Mouse (Mus musculus) neural tube, embryonic 12.5 days (tissue): ENCODE results near the gene Gatad2b. TPM values are rescaled to one million over a fixed set of nuclear protein-coding genes. Genes with fewer than 3 reads are reported as not detected.
"Not testable (repeated sequence)": the region's sequence is repeated elsewhere in the genome, so short reads cannot be mapped to it uniquely, and the experiment has no call there.

Source experiments
- ATAC-seq: fragments of 200-750 bp; cut with Nextera tagmentation; 2 replicates; pipeline ENCODE4 v1.8.0; 2017; ENCODE audit warnings: low read depth, mild to moderate bottlenecking, moderate TSS enrichment, moderate library complexity; ENCODE audit not compliant: low FRiP score
- H3K27ac ChIP-seq: fragments of 300-500 bp; sonication (generic); 2 replicates; pipeline ENCODE4 v1.5.1; 2016
- H3K27me3 ChIP-seq: fragments of 300-500 bp; sonication (generic); replicated peaks from 2 replicates; pipeline ENCODE4 v1.6.1; 2016; ENCODE audit warnings: mild to moderate bottlenecking
- H3K36me3 ChIP-seq: fragments of 300-500 bp; sonication (generic); 2 replicates; pipeline ENCODE4 v1.6.1; 2016; ENCODE audit warnings: mild to moderate bottlenecking
- H3K4me1 ChIP-seq: fragments of 300-500 bp; sonication (generic); 2 replicates; pipeline ENCODE4 v1.6.1; 2016
- H3K4me2 ChIP-seq: fragments of 300-500 bp; sonication (generic); replicated peaks from 2 replicates; pipeline ENCODE4 v1.6.1; 2016; ENCODE audit warnings: mild to moderate bottlenecking
- H3K4me3 ChIP-seq: fragments of 300-500 bp; sonication (generic); 2 replicates; pipeline ENCODE4 v1.5.1; 2016
- H3K9ac ChIP-seq: fragments of 300-500 bp; sonication (generic); 2 replicates; pipeline ENCODE4 v1.6.1; 2016; ENCODE audit warnings: mild to moderate bottlenecking
- H3K9me3 ChIP-seq: fragments of 300-500 bp; sonication (generic); 2 replicates; pipeline ENCODE4 v1.6.1; 2016; ENCODE audit warnings: mild to moderate bottlenecking
- WGBS: fragments of 180-500 bp; shearing (Covaris S2); methylation state at CpG from one replicate; pipeline ENCODE4 v1.1.7; 2016; 5-methylcytosine and 5-hydroxymethylcytosine counted together
- polyA plus RNA-seq: library from polyadenylated mRNA; unstranded; fragments of >200 nt; fragmentation: Nextera tagmentation; extraction: Ambion mirVana; gene quantifications from 2 replicates; pipeline ENCODE4 v1.2.1, GENCODE M21; 2016

Gene Gatad2b
- polyA plus RNA-seq: 12.8 and 15.9 TPM in 2 replicates

GRCm38 (mm10) chr3:90292345-90293275 is at the start of gene Gatad2b:
Gene Gatad2b, plus strand, starts transcription at chr3:90293178.
- Histone ChIP-seq H3K4me1 (peaks cover 10% of the 10 kb centered on the region), H3K4me2 (peak within 1 kb of the TSS; percentile 74), H3K27me3 (no peaks in the 10 kb centered on the region), H3K36me3 (no peaks in the 10 kb centered on the region), H3K4me3 (peak within 1 kb of the TSS; percentile 95), H3K9ac (peak within 1 kb of the TSS; percentile 96), H3K9me3 (no peaks in the 10 kb centered on the region), H3K27ac (peak within 1 kb of the TSS; percentile 96)
- ATAC-seq: peak; percentile 99
- 1% methylated on average over 47 of the region's 47 CpGs for WGBS

- no peaks in the 10 kb centered on the region for H3K27me3 ChIP-seq
- H3K27ac ChIP-seq: no peak overlapping the region
- H3K36me3 ChIP-seq: peaks cover under 1% of the 10 kb centered on the region; the same call in 1 of the 2 replicates
- no peak overlapping the region for H3K9ac ChIP-seq
- peaks cover 23% of the 10 kb centered on the region for H3K4me1 ChIP-seq
- no peak overlapping the region for H3K4me2 ChIP-seq
- no peaks in the 10 kb centered on the region for H3K9me3 ChIP-seq
- no peak overlapping the region for H3K4me3 ChIP-seq
- WGBS: 74% methylated on average over 2 of the region's 2 CpGs
- ATAC-seq: no peak
Observed at GRCm38 (mm10) chr3:90245406-90245805, 47.6 kb upstream of the Gatad2b start.

- Histone ChIP-seq H3K9ac (peak overlapping the region; percentile 47), H3K27me3 (no peaks in the 10 kb centered on the region), H3K36me3 (peaks cover 13% of the 10 kb centered on the region), H3K9me3 (no peaks in the 10 kb centered on the region), H3K4me2 (peak overlapping the region; percentile 76), H3K4me3 (peak overlapping the region; percentile 64), H3K27ac (peak overlapping the region; percentile 59), H3K4me1 (peaks cover 22% of the 10 kb centered on the region)
- ATAC-seq: peak; percentile 21
- WGBS: under 1% methylated on average over 3 of the region's 3 CpGs
Observed at GRCm38 (mm10) chr3:90247630-90247959, 45.4 kb upstream of the Gatad2b start.

GRCm38 (mm10) chr3:90247960-90248745 is 44.8 kb upstream of the Gatad2b start, which contains the start of gene Slc39a1:
Gene Slc39a1, plus strand, starts transcription at chr3:90248172.
- peak; percentile 94 for ATAC-seq
- Histone ChIP-seq H3K9me3 (no peaks in the 10 kb centered on the region), H3K9ac (peak within 1 kb of the TSS; percentile 72)

DNA sequence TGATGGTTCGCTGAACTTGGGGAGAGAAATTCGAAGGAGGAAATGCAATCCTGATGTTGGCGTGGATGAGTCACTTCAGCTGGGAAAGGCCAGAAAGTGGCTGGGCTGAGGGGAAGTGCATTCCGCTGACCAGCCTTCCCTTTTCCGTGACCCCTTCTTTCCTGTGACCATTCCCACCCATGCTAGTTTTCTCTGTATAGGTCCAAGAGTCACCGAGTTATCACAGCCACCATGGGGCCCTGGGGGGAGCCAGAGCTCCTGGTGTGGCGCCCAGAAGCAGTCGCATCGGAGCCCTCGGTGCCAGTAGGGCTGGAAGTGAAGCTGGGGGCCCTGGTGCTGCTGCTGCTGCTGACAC is 44.3 kb upstream of the Gatad2b start:
- H3K27me3 ChIP-seq: no peaks in the 10 kb centered on the region
- ATAC-seq: no peak
- H3K9ac ChIP-seq: peak overlapping the region; percentile 72
- WGBS: 10% methylated on average over 10 of the region's 10 CpGs
- peaks cover 11% of the 10 kb centered on the region for H3K4me1 ChIP-seq
- peaks cover 13% of the 10 kb centered on the region for H3K36me3 ChIP-seq
- peak overlapping the region; percentile 64 for H3K4me3 ChIP-seq
- H3K9me3 ChIP-seq: no peaks in the 10 kb centered on the region
- no peak overlapping the region for H3K27ac ChIP-seq
- H3K4me2 ChIP-seq: peak overlapping the region; percentile 76

More at GRCm38 (mm10) chr3:90247960-90248745, 44.8 kb upstream of the Gatad2b start, which contains the start of gene Slc39a1:
- Histone ChIP-seq H3K4me3 (peak within 1 kb of the TSS; percentile 64), H3K27ac (peak within 1 kb of the TSS; percentile 59), H3K36me3 (peaks cover 13% of the 10 kb centered on the region), H3K4me1 (peaks cover 17% of the 10 kb centered on the region), H3K27me3 (no peaks in the 10 kb centered on the region), H3K4me2 (peak within 1 kb of the TSS; percentile 76)
- under 1% methylated on average over 44 of the region's 44 CpGs for whole genome bisulfite sequencing

GRCm38 (mm10) chr3:90250791-90251190 is 42.2 kb upstream of the Gatad2b start:
- Histone ChIP-seq H3K9ac (no peak overlapping the region), H3K4me2 (no peak overlapping the region), H3K27ac (no peak overlapping the region), H3K9me3 (no peaks in the 10 kb centered on the region), H3K36me3 (peaks cover 13% of the 10 kb centered on the region), H3K4me3 (no peak overlapping the region), H3K27me3 (no peaks in the 10 kb centered on the region), H3K4me1 (peaks cover 18% of the 10 kb centered on the region)
- WGBS: 88% methylated on average over 6 of the region's 6 CpGs
- ATAC-seq: no peak

DNA sequence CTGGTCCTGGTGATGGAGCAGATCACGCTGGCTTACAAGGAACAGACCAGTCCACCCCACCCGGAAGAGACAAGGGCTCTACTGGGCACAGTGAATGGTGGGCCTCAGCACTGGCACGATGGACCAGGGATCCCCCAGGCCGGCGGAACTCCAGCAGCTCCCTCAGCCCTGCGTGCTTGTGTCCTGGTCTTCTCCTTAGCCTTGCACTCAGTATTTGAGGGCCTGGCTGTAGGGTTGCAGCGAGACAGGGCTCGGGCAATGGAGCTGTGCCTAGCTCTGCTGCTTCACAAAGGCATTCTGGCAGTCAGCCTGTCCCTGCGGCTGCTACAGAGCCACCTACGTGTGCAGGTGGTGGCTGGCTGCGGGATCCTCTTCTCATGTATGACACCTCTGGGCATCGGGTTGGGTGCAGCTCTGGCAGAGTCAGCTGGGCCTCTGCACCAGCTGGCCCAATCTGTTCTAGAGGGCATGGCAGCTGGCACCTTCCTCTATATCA is 41.2 kb upstream of the Gatad2b start:
- H3K4me2 ChIP-seq, H3K27me3 ChIP-seq, H3K9ac ChIP-seq, H3K27ac ChIP-seq, H3K9me3 ChIP-seq, ATAC-seq, H3K4me3 ChIP-seq: not testable (repeated sequence)
- peaks cover 13% of the 10 kb centered on the region for H3K36me3 ChIP-seq
- WGBS: 98% methylated on average over 10 of the region's 12 CpGs
- peaks cover 23% of the 10 kb centered on the region for H3K4me1 ChIP-seq

DNA sequence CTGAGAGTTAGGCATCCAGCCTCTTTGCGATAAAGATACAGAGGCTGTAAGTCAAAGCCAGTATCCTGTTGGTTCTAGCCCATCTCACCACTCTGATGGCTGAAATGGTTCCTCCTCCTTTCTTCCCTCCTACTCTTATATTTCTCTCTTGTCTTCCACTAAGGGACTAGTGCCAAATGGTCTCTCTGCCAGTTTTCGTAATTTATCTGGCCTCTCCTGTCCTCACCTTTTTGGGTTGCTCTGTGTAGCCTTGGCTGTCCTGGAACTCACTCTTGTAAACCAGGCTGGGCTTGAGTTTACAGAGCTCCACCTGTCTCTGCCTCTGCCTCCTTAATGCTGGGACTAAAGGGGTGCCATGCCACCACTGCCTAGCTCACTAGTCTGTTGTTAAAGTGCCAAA is 40.3 kb upstream of the Gatad2b start:
- H3K9ac ChIP-seq, H3K27ac ChIP-seq, H3K9me3 ChIP-seq, ATAC-seq, H3K4me3 ChIP-seq, H3K27me3 ChIP-seq, H3K4me2 ChIP-seq: not testable (repeated sequence)
- peaks cover 17% of the 10 kb centered on the region for H3K36me3 ChIP-seq
- 91% methylated on average over 2 of the region's 2 CpGs for WGBS
- H3K4me1 ChIP-seq: peaks cover 23% of the 10 kb centered on the region

GRCm38 (mm10) chr3:90253174-90253573 is 39.8 kb upstream of the Gatad2b start:
- H3K27me3 ChIP-seq, H3K9me3 ChIP-seq, H3K9ac ChIP-seq, H3K27ac ChIP-seq, H3K4me3 ChIP-seq, ATAC-seq: not testable (repeated sequence)
- H3K4me2 ChIP-seq: peak overlapping the region; percentile 83
- H3K4me1 ChIP-seq: peaks cover 23% of the 10 kb centered on the region
- H3K36me3 ChIP-seq: peaks cover 20% of the 10 kb centered on the region
- WGBS: 85% methylated on average over 1 of the region's 1 CpGs

DNA sequence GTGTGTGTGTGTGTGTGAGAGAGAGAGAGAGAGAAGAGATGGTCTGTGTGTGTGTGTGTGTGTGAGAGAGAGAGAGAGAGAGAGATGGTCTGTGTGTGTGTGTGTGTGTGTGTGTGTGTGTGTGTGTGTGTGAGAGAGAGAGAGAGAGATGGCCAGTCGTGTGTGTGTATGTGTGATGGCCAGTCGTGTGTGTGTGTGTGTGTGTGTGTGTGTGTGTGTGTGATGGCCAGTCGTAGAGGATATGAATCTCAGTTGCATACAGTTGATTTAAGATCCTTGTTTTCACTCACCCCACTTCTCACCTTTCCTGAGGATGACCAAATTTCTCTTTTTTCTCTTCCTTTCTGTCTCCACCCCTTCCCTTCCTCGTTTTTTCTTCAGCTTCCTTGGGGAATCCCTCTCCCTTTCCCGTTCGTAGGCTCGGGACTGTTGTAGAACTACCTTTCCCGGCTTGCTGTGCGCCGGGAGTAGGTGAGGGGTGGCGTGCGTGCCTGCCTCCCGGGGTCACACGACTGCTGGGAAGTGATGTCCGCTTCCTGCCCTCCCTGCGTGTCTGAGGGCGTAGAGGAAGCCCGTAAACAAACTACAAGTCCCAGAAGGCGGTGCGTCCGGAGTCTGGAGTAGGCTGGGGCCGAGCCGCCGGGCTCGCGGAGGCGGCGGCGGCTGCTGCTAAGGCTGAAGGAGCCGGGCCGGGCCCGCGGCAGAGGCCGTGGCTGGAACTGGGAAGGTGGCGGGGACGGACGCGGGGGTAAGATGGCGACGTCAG is 39.1 kb upstream of the Gatad2b start, which contains the start of gene Crtc2:
TSS of gene Crtc2 (plus strand) at position 511 of the 766 bp plus-strand sequence.
- WGBS: 2% methylated on average over 40 of the region's 40 CpGs
- peak within 1 kb of the TSS; percentile 88 for H3K4me3 ChIP-seq
- H3K27ac ChIP-seq: peak within 1 kb of the TSS; percentile 53; the same call in 1 of the 2 replicates
- H3K27me3 ChIP-seq: no peaks in the 10 kb centered on the region
- H3K36me3 ChIP-seq: peaks cover 26% of the 10 kb centered on the region
- H3K4me2 ChIP-seq: peak within 1 kb of the TSS; percentile 83
- H3K9me3 ChIP-seq: no peaks in the 10 kb centered on the region
- H3K9ac ChIP-seq: peak within 1 kb of the TSS; percentile 88
- peaks cover 19% of the 10 kb centered on the region for H3K4me1 ChIP-seq
- peak; percentile 97 for ATAC-seq

DNA sequence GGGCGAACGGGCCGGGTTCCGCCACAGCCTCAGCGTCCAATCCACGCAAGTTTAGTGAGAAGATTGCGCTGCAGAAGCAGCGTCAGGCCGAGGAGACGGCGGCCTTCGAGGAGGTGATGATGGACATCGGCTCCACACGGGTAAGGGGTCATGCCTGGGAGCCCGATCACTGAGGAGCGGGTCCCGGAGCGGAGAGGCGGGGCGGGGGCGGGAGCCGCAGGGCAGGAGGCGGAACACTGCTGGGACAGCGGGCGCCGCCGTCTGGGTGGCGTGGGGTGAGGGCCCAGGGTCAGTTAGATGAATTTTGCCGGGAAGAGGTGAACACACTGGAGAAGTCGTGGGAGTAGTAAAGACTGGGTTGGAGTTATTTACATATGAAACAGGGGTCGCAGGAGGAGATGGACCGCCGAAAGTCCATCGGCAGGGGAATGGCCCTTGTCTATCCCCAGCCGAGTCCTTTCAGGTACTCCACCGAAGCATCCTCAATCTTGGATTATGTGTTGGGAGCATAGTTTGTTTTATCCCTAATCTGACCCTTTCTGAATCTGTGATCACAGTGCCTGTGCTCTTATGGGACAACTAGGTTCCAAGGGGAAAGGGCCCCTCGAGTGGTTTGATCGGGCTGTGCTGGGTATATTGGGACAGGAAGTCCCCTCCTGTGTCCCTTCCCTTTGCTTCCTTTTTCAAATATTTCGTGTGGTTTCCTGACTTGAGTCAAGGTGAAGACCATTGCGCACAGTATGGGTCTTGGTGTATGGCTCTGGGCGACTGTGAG is 38.4 kb upstream of the Gatad2b start:
- H3K9me3 ChIP-seq: no peaks in the 10 kb centered on the region
- 1% methylated on average over 41 of the region's 41 CpGs for WGBS
- H3K27me3 ChIP-seq: no peaks in the 10 kb centered on the region
- H3K4me2 ChIP-seq: peak overlapping the region; percentile 83
- H3K27ac ChIP-seq: peak overlapping the region; percentile 53; the same call in 1 of the 2 replicates
- peaks cover 15% of the 10 kb centered on the region for H3K4me1 ChIP-seq
- peak overlapping the region; percentile 88 for H3K9ac ChIP-seq
- peak overlapping the region; percentile 88 for H3K4me3 ChIP-seq
- H3K36me3 ChIP-seq: peaks cover 34% of the 10 kb centered on the region
- ATAC-seq: peak; percentile 46; the same call in 1 of the 2 replicates
